In the genomic region with DNA sequence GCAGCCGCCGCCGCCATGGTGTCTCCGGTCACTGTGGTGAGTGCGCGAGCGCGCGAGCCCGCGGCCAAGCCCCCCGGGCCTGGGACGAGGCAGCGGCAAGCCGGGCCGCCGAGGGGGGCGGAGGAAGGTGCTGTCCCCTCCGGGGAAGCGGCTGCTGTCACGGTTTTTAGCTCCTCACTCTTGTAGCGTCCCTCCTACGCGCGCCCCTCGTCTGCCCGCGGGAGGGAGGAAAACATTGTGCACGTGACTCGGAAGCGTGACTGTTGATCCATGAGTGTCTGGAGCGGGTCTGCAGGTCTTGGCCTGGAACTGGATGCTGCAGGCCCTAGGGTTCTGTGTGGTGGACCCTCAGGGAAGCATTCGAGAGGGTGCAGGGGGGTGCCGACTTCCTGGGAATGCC, we compare ENCODE assay signal across 8 mouse cellular contexts. TPM values are rescaled to one million over a fixed set of nuclear protein-coding genes. Genes with fewer than 3 reads are reported as not detected.
A peak's percentile ranks its signal among the peaks of the same experiment; 100 is the strongest.
DNase-seq lines count a peak whose midpoint lies in the region; ATAC-seq and TF ChIP-seq lines count a peak whose summit lies in the region.

No protein-coding gene starts in this region.

- no peak overlapping the region for H3K27ac ChIP-seq in ES-E14 (ENCODE audit: insufficient read depth, low read depth, low read length, poor library complexity, severe bottlenecking)
- 0 out of 2 replicates have a peak overlapping the region, but pooled peaks have one; percentile 6 for H3K27ac ChIP-seq in embryonic fibroblast, embryonic 13.5 days (ENCODE audit: insufficient read depth, low read length)
- peak overlapping the region; percentile 94 for H3K27ac ChIP-seq in stomach, embryonic 14.5 days (ENCODE audit: low read length)

- H3K4me3 ChIP-seq in ES-E14 (ENCODE audit: insufficient read depth in 1 of 2, low read depth in 1 of 2, low read length in 2 of 2, poor library complexity in 1 of 2, severe bottlenecking in 1 of 2) = peak overlapping the region; percentile 73 to 84
- H3K4me3 ChIP-seq in embryonic fibroblast, embryonic 13.5 days (ENCODE audit: insufficient read depth, low read length) = peak overlapping the region; percentile 57
- peak overlapping the region; percentile 72 for H3K4me3 ChIP-seq in stomach, embryonic 14.5 days (ENCODE audit: low read depth, low read length)

- in situ Hi-C loops in ES-E14 (cut with MboI; ENCODE audit: low sequenced_read_pairs in 2 of 2, unreplicated experiment in 2 of 2) = no loop called here

- no peak for TF ChIP-seq POLR2A in embryonic fibroblast, embryonic 13.5 days (IDR thresholded peaks at IDR 0.05; ENCODE audit: low read depth, low read length)

- no peaks in the 10 kb centered on the region; the same call in 1 of the 2 replicates for H3K36me3 ChIP-seq in ES-E14 (ENCODE audit: control insufficient read depth, insufficient read depth, low read length, poor library complexity, severe bottlenecking)
- H3K36me3 ChIP-seq in stomach, embryonic 14.5 days (ENCODE audit: control insufficient read depth, insufficient read depth, low read length) = peaks cover 3% of the 10 kb centered on the region; the same call in 1 of the 2 replicates

- peak overlapping the region; percentile 78 for H3K4me2 ChIP-seq in stomach, embryonic 14.5 days (replicated peaks; ENCODE audit: low read depth, low read length)

- TF ChIP-seq CTCF in embryonic fibroblast, embryonic 13.5 days (IDR thresholded peaks at IDR 0.05; ENCODE audit: borderline replicate concordance, insufficient read depth, low read length) = no peak

- H3K4me1 ChIP-seq in ES-E14 (ENCODE audit: control insufficient read depth in 2 of 2, insufficient read depth in 2 of 2, low read length in 2 of 2, poor library complexity in 1 of 2) = peaks cover 0 to 4% of the 10 kb centered on the region in 2 experiments; a peak in 1 of 4 replicates
- peaks cover 12% of the 10 kb centered on the region for H3K4me1 ChIP-seq in embryonic fibroblast, embryonic 13.5 days (ENCODE audit: control insufficient read depth, insufficient read depth, low read length)
- peaks cover 14% of the 10 kb centered on the region for H3K4me1 ChIP-seq in stomach, embryonic 14.5 days (ENCODE audit: control insufficient read depth, insufficient read depth, low read length)

- 0 out of 2 replicates have a peak, but pooled peaks have one; percentile 6 for ATAC-seq in cerebellum, adult (ENCODE audit: insufficient number of reproducible peaks, low FRiP score, low TSS enrichment)
- ATAC-seq in stomach, embryonic 14.5 days (ENCODE audit: insufficient number of reproducible peaks, insufficient read depth, low FRiP score, low read depth) = peak; percentile 64

- DNase-seq in cerebellum, adult 11 months = no peak
- DNase-seq in ES-E14 (ENCODE audit: low read depth, low spot score) = no peak
- peak; percentile 67 for DNase-seq in heart, postnatal 4 days
- DNase-seq in layer of hippocampus, postnatal 36 days = peak; percentile 65 to 75
- peak; percentile 53 for DNase-seq in lung, postnatal 14 days

- no peaks in the 10 kb centered on the region for H3K27me3 ChIP-seq in stomach, embryonic 14.5 days (ENCODE audit: control insufficient read depth, insufficient read depth, low read length)

- peak overlapping the region; percentile 72 for H3K9ac ChIP-seq in ES-E14 (ENCODE audit: insufficient read depth, low read depth, low read length, poor library complexity, severe bottlenecking)
- peak overlapping the region; percentile 59 for H3K9ac ChIP-seq in stomach, embryonic 14.5 days (replicated peaks; ENCODE audit: low read depth, low read length)

- under 1% methylated on average over 34 of the region's 34 CpGs for WGBS in stomach, embryonic 14.5 days

- no peaks in the 10 kb centered on the region for H3K9me3 ChIP-seq in ES-E14 (ENCODE audit: control insufficient read depth, insufficient read depth, low read depth, low read length)
- no peaks in the 10 kb centered on the region for H3K9me3 ChIP-seq in stomach, embryonic 14.5 days (ENCODE audit: control insufficient read depth, low read depth, low read length)

TF ChIP-seq in ES-E14, 5 proteins besides CTCF, POLR2A, EP300 and RAD21:
- TF ChIP-seq ZNF384 (IDR thresholded peaks at IDR 0.05; ENCODE audit: low read depth, low read length) (no peak), ZC3H11A (IDR thresholded peaks at IDR 0.05; ENCODE audit: borderline replicate concordance, low read depth, low read length) (no peak), MAFK (IDR thresholded peaks at IDR 0.05; ENCODE audit: insufficient read depth, low read depth, low read length) (no peak), HCFC1 (IDR thresholded peaks at IDR 0.05; ENCODE audit: borderline replicate concordance, insufficient read depth, low read length) (no peak), CHD2 (IDR thresholded peaks at IDR 0.05; ENCODE audit: low read depth, low read length) (no peak)
TF ChIP-seq in ES-E14: peak in this region for 0.

RNA-seq across cellular contexts. Expression of gene Tmem86a, which starts 0.4 kb away (rescaled TPM):
- 1.1 and 2.1 TPM in 2 replicates for total RNA-seq in ES-E14 (2012; rRNA removed)
- 13.2 and 19.5 TPM in 2 replicates for polyA plus RNA-seq in embryonic fibroblast, embryonic 13.5 days (2011; ENCODE audit: insufficient read length, low read depth, missing spikeins)
- total RNA-seq in heart, postnatal 4 days (2021) = 10 to 100 TPM; 16.9 to 23.8 TPM
- total RNA-seq in layer of hippocampus, postnatal 36 days (2021) = 10 to 100 TPM; 11.9 to 12.5 TPM
- polyA plus RNA-seq in stomach, embryonic 14.5 days (2014; fragmentation: Nextera tagmentation; extraction: Ambion mirVana) = 24.3 and 25.6 TPM in 2 replicates

RNA-seq across cellular contexts. Expression of gene Spty2d1, which starts 42.6 kb away (rescaled TPM):
- total RNA-seq in ES-E14 (2012; rRNA removed) = 7.1 and 10.6 TPM in 2 replicates
- 21.0 and 23.3 TPM in 2 replicates for polyA plus RNA-seq in embryonic fibroblast, embryonic 13.5 days (2011; ENCODE audit: insufficient read length, low read depth, missing spikeins)
- total RNA-seq in heart, postnatal 4 days (2021) = 10 to 100 TPM; 15.1 to 15.7 TPM
- 10 to 100 TPM; 16.3 to 16.5 TPM for total RNA-seq in layer of hippocampus, postnatal 36 days (2021)
- 18.0 and 19.2 TPM in 2 replicates for polyA plus RNA-seq in stomach, embryonic 14.5 days (2014; fragmentation: Nextera tagmentation; extraction: Ambion mirVana)

Comparison
In these comparisons a context has a peak if more than half of its experiments do, and no peak if none do; other contexts are left out.
1. DNase-seq: peak in heart, postnatal 4 days (single experiment), layer of hippocampus, postnatal 36 days (2 of 2) and lung, postnatal 14 days (single experiment); none in cerebellum, adult 11 months (single experiment) and ES-E14 (single experiment).
2. Peak in every context shown above with its lines, with median percentiles within 50 percentile points of each other: H3K4me3 ChIP-seq.